Mouse (Mus musculus) monocyte, adult 2 months (primary cell): ENCODE measurements around the gene Zfp444.
"Not testable (repeated sequence)": the region's sequence is repeated elsewhere in the genome, so short reads cannot be mapped to it uniquely, and the experiment has no call there.

Experiments
- DNase-seq, 2 experiments: peaks; one replicate each; pipeline ENCODE4 v3.0.0; 2022; ENCODE audit warnings: low spot score in 2 of 2, low read depth in 1 of 2

Zfp444 gene

GRCm38 (mm10) chr7:6161541-6161940, 10.5 kb upstream of the Zfp444 start:
- DNase-seq = no peak

GRCm38 (mm10) chr7:6162172-6162571, 9.9 kb upstream of the Zfp444 start:
- DNase-seq = no peak

GRCm38 (mm10) chr7:6164671-6165070, 7.4 kb upstream of the Zfp444 start:
- no peak for DNase-seq

GRCm38 (mm10) chr7:6169403-6169802, 2.6 kb upstream of the Zfp444 start:
- no peak for DNase-seq

- no peak for DNase-seq
Observed at GRCm38 (mm10) chr7:6170391-6170790, 1.6 kb upstream of the Zfp444 start.

- no peak for DNase-seq
Observed at GRCm38 (mm10) chr7:6170871-6171270, 1.2 kb upstream of the Zfp444 start.

- peak; percentile 5 to 50 for DNase-seq
Observed at GRCm38 (mm10) chr7:6171444-6172005, 501 bp upstream of the Zfp444 start.

- no peak for DNase-seq
Observed at GRCm38 (mm10) chr7:6172674-6173244, 733 bp downstream of the Zfp444 start.

GRCm38 (mm10) chr7:6173872-6174271, 1.8 kb downstream of the Zfp444 start:
- DNase-seq = no peak

GRCm38 (mm10) chr7:6174365-6174987, 2.5 kb downstream of the Zfp444 start:
- DNase-seq = not testable (repeated sequence)

- DNase-seq = no peak
Observed at GRCm38 (mm10) chr7:6179013-6179412, 7.0 kb downstream of the Zfp444 start.

GRCm38 (mm10) chr7:6182882-6183281, 10.9 kb downstream of the Zfp444 start:
- no peak for DNase-seq

- no peak for DNase-seq
Observed at GRCm38 (mm10) chr7:6183802-6184201, 11.8 kb downstream of the Zfp444 start.

GRCm38 (mm10) chr7:6184521-6184920, 12.5 kb downstream of the Zfp444 start:
- no peak for DNase-seq

GRCm38 (mm10) chr7:6185391-6185790, 13.4 kb downstream of the Zfp444 start:
- no peak for DNase-seq

- no peak for DNase-seq
Observed at GRCm38 (mm10) chr7:6186176-6186575, 14.2 kb downstream of the Zfp444 start.

- DNase-seq = no peak
Observed at GRCm38 (mm10) chr7:6186756-6187155, 14.7 kb downstream of the Zfp444 start.

GRCm38 (mm10) chr7:6189542-6189941, 17.5 kb downstream of the Zfp444 start:
- no peak for DNase-seq

- DNase-seq = peak in 1 of 2 experiments; percentile 26
Observed at GRCm38 (mm10) chr7:6191376-6191775, 19.4 kb downstream of the Zfp444 start.

- no peak for DNase-seq
Observed at GRCm38 (mm10) chr7:6194129-6194528, 22.1 kb downstream of the Zfp444 start.

GRCm38 (mm10) chr7:6195777-6196176, 23.8 kb downstream of the Zfp444 start:
- no peak for DNase-seq

- DNase-seq = no peak
Observed at GRCm38 (mm10) chr7:6196790-6197189, 24.8 kb downstream of the Zfp444 start, which contains the start of gene Galp. Gene Galp, plus strand, starts transcription at chr7:6197090.

GRCm38 (mm10) chr7:6204200-6204599, 32.2 kb downstream of the Zfp444 start:
- no peak for DNase-seq
